Mouse (Mus musculus): ENCODE measurements around the gene Pid1. TPM values are rescaled to one million over a fixed set of nuclear protein-coding genes. Genes with fewer than 3 reads are reported as not detected.

Pid1 gene
- total and polyA plus RNA-seq, 2 experiments from 2014 or later, result 60.2 to 64.0 TPM

DNA sequence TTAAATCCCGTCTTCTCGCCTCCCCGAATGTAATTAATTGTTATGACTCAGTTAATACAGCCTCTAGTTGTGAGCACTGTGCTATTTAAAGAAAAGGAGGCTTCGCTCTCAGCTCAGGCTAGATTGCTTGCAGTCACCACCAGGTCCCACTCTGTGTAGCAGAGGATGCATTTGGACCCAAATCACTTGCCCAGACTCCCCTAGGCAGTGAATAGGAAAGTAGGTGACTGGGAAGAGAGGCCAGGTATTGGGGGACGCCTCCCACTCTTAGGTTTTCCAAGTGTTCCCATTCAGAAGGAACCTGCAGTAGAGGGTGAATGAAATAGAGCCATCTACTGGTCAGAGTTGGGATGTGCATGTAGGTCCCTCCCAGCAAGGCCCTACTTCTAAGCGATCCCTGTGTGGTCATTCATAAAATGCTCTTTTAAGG is 77.3 kb downstream of the Pid1 start:
- Histone ChIP-seq H3K27me3 (ENCODE audit: insufficient read depth, low read length) (no peaks in the 10 kb centered on the region), H3K4me2 (ENCODE audit: low read depth, low read length, poor library complexity, severe bottlenecking) (0 out of 2 replicates have a peak overlapping the region, but pooled peaks have one; percentile 10), H3K36me3 (ENCODE audit: insufficient read depth, low read length) (no peaks in the 10 kb centered on the region), H3K4me3 (ENCODE audit: low read depth, low read length) (no peak overlapping the region), H3K9ac (replicated peaks; ENCODE audit: low read length, poor library complexity, severe bottlenecking) (no peak overlapping the region), H3K27ac (ENCODE audit: low read depth, low read length) (no peak overlapping the region), H3K4me1 (ENCODE audit: insufficient read depth, low read length) (peaks cover 9% of the 10 kb centered on the region; the same call in 1 of the 2 replicates), H3K9me3 (ENCODE audit: low read length) (no peaks in the 10 kb centered on the region)
- peak; percentile 94 for TF ChIP-seq CTCF (IDR thresholded peaks at IDR 0.05)
- ATAC-seq (ENCODE audit: low FRiP score) (peak; percentile 72; the same call in 1 of the 2 replicates), DNase-seq (ENCODE audit: low spot score) (peak; percentile 84)
- WGBS, result 12% methylated on average over 6 of the region's 6 CpGs

DNA sequence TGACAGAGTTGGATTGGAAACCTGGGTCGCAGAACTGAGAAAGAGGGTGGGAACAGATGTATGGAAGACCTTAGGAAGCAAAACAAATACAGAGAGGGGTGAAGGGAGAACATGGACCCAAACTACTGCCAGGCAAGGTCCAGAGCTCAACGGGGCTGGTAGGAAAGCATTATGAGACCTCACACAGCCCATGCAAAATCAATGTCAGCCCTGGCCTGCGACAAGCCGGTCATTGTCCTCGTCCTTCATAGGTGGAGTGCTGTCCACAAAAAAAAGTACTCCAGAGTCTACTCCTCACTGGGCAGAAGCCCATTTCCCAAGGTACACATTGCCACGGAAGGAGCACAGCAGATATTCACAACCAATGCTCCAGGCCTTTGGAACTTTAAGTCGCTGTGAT is 78.4 kb downstream of the Pid1 start:
- DNase-seq (ENCODE audit: low spot score) (no peak), ATAC-seq (ENCODE audit: low FRiP score) (no peak)
- TF ChIP-seq CTCF (IDR thresholded peaks at IDR 0.05), result no peak
- WGBS, result 80% methylated on average over 7 of the region's 7 CpGs
- no peak overlapping the region for H3K4me3 ChIP-seq (ENCODE audit: low read depth, low read length)
- H3K27ac ChIP-seq (ENCODE audit: low read depth, low read length), result no peak overlapping the region
- H3K27me3 ChIP-seq (ENCODE audit: insufficient read depth, low read length), result no peaks in the 10 kb centered on the region
- no peak overlapping the region for H3K4me2 ChIP-seq (ENCODE audit: low read depth, low read length, poor library complexity, severe bottlenecking)
- H3K4me1 ChIP-seq (ENCODE audit: insufficient read depth, low read length), result peaks cover 9% of the 10 kb centered on the region; the same call in 1 of the 2 replicates
- no peaks in the 10 kb centered on the region for H3K36me3 ChIP-seq (ENCODE audit: insufficient read depth, low read length)
- H3K9ac ChIP-seq (replicated peaks; ENCODE audit: low read length, poor library complexity, severe bottlenecking), result no peak overlapping the region
- no peaks in the 10 kb centered on the region for H3K9me3 ChIP-seq (ENCODE audit: low read length)

GRCm38 (mm10) chr1:84284293-84285068 is 79.5 kb downstream of the Pid1 start:
- Histone ChIP-seq H3K27ac (ENCODE audit: low read depth, low read length) (peak overlapping the region; percentile 38; the same call in 1 of the 2 replicates), H3K4me1 (ENCODE audit: insufficient read depth, low read length) (peaks cover 9% of the 10 kb centered on the region; the same call in 1 of the 2 replicates), H3K4me3 (ENCODE audit: low read depth, low read length) (peak overlapping the region; percentile 87), H3K9ac (replicated peaks; ENCODE audit: low read length, poor library complexity, severe bottlenecking) (peak overlapping the region; percentile 74), H3K36me3 (ENCODE audit: insufficient read depth, low read length) (no peaks in the 10 kb centered on the region), H3K9me3 (ENCODE audit: low read length) (no peaks in the 10 kb centered on the region), H3K27me3 (ENCODE audit: insufficient read depth, low read length) (no peaks in the 10 kb centered on the region), H3K4me2 (ENCODE audit: low read depth, low read length, poor library complexity, severe bottlenecking) (peak overlapping the region; percentile 89)
- 0 out of 2 replicates have a peak, but pooled peaks have one; percentile 9 for TF ChIP-seq CTCF (IDR thresholded peaks at IDR 0.05)
- WGBS, result 2% methylated on average over 31 of the region's 53 CpGs
- ATAC-seq (ENCODE audit: low FRiP score) (peak; percentile 81), DNase-seq (ENCODE audit: low spot score) (peak; percentile 69)

GRCm38 (mm10) chr1:84283119-84283518 is 80.9 kb downstream of the Pid1 start:
- peaks cover 9% of the 10 kb centered on the region; the same call in 1 of the 2 replicates for H3K4me1 ChIP-seq (ENCODE audit: insufficient read depth, low read length)
- peak; percentile 49 for TF ChIP-seq CTCF (IDR thresholded peaks at IDR 0.05)
- no peak overlapping the region for H3K27ac ChIP-seq (ENCODE audit: low read depth, low read length)
- H3K27me3 ChIP-seq (ENCODE audit: insufficient read depth, low read length), result no peaks in the 10 kb centered on the region
- H3K36me3 ChIP-seq (ENCODE audit: insufficient read depth, low read length), result no peaks in the 10 kb centered on the region
- ATAC-seq (ENCODE audit: low FRiP score) (no peak), DNase-seq (ENCODE audit: low spot score) (peak; percentile 72)
- WGBS, result 7% methylated on average over 2 of the region's 2 CpGs
- peak overlapping the region; percentile 89 for H3K4me2 ChIP-seq (ENCODE audit: low read depth, low read length, poor library complexity, severe bottlenecking)
- H3K4me3 ChIP-seq (ENCODE audit: low read depth, low read length), result peak overlapping the region; percentile 87
- no peaks in the 10 kb centered on the region for H3K9me3 ChIP-seq (ENCODE audit: low read length)
- peak overlapping the region; percentile 74; the same call in 1 of the 2 replicates for H3K9ac ChIP-seq (replicated peaks; ENCODE audit: low read length, poor library complexity, severe bottlenecking)

- H3K9me3 ChIP-seq (ENCODE audit: low read length), result no peaks in the 10 kb centered on the region
- H3K4me3 ChIP-seq (ENCODE audit: low read depth, low read length), result no peak overlapping the region
- ATAC-seq (ENCODE audit: low FRiP score) (no peak), DNase-seq (ENCODE audit: low spot score) (no peak)
- 90% methylated on average over 3 of the region's 3 CpGs for WGBS
- no peak overlapping the region for H3K27ac ChIP-seq (ENCODE audit: low read depth, low read length)
- no peak overlapping the region for H3K9ac ChIP-seq (replicated peaks; ENCODE audit: low read length, poor library complexity, severe bottlenecking)
- TF ChIP-seq CTCF (IDR thresholded peaks at IDR 0.05), result no peak
- no peak overlapping the region for H3K4me2 ChIP-seq (ENCODE audit: low read depth, low read length, poor library complexity, severe bottlenecking)
- H3K36me3 ChIP-seq (ENCODE audit: insufficient read depth, low read length), result no peaks in the 10 kb centered on the region
- H3K27me3 ChIP-seq (ENCODE audit: insufficient read depth, low read length), result no peaks in the 10 kb centered on the region
- H3K4me1 ChIP-seq (ENCODE audit: insufficient read depth, low read length), result peaks cover 9% of the 10 kb centered on the region; the same call in 1 of the 2 replicates
Observed at GRCm38 (mm10) chr1:84280171-84280570, 83.8 kb downstream of the Pid1 start.
